In genomic region chr9:65175939-65176871, GRCm38 (mm10) we compare ENCODE assay signal across 11 mouse cellular contexts. TPM values are rescaled to one million over a fixed set of nuclear protein-coding genes. Genes with fewer than 3 reads are reported as not detected.
DNase-seq lines count a peak whose midpoint lies in the region; ATAC-seq and TF ChIP-seq lines count a peak whose summit lies in the region.
"Had no signal": no experiment of that assay in that cellular context is flagged by ENCODE, and none has a peak within 500 bp of the region (broad histone marks: within the 10 kb centered on the region; RNA-seq: fewer than 3 reads in every experiment).

No protein-coding gene starts in this region.

- 21% methylated on average over 9 of the region's 9 CpGs for WGBS in hindbrain, embryonic 11.5 days
- WGBS in midbrain, embryonic 16.5 days = 15% methylated on average over 9 of the region's 9 CpGs

- peaks cover 2% of the 10 kb centered on the region; the same call in 1 of the 2 replicates for H3K36me3 ChIP-seq in hindbrain, embryonic 11.5 days (ENCODE audit: control insufficient read depth, insufficient read depth, low read length)
- H3K36me3 ChIP-seq in midbrain, embryonic 16.5 days (ENCODE audit: control insufficient read depth, insufficient read depth, low read length) = no peaks in the 10 kb centered on the region

- ATAC-seq in hindbrain, embryonic 11.5 days (ENCODE audit: low FRiP score) = peak; percentile 71
- ATAC-seq in midbrain, embryonic 16.5 days = peak; percentile 55
- no peak for ATAC-seq in inflammation-experienced regulatory T-cells, adult 6 months

- H3K9ac ChIP-seq in hindbrain, embryonic 11.5 days (ENCODE audit: low read depth, low read length) = peak overlapping the region; percentile 59
- peak overlapping the region; percentile 46; the same call in 1 of the 2 replicates for H3K9ac ChIP-seq in midbrain, embryonic 16.5 days (ENCODE audit: low read depth, low read length)

- peak overlapping the region; percentile 98 for H3K27ac ChIP-seq in hindbrain, embryonic 11.5 days (ENCODE audit: low read depth, low read length)
- H3K27ac ChIP-seq in midbrain, embryonic 16.5 days (ENCODE audit: low read length) = peak overlapping the region; percentile 79

- DNase-seq in embryo, embryonic 10 days (ENCODE audit: low spot score) = peak; percentile 73
- DNase-seq in embryo, embryonic 9.5 days (ENCODE audit: extremely low spot score) = no peak
- DNase-seq in brain, embryonic 14.5 days (ENCODE audit: low read depth) = peak; percentile 95
- DNase-seq in hindbrain, embryonic 11.5 days (ENCODE audit: low spot score) = peak; percentile 78
- DNase-seq in adrenal gland, adult (ENCODE audit: inconsistent age in 2 of 2, low spot score in 1 of 2) = no peak
- no peak for DNase-seq in spleen, postnatal 14 days (ENCODE audit: low spot score in 2 of 2)
- DNase-seq: heart, postnatal 36 days; lung, adult 18-20 months; right cerebral cortex, postnatal 25 days had no signal

- no peak overlapping the region for H3K4me3 ChIP-seq in hindbrain, embryonic 11.5 days (ENCODE audit: low read depth, low read length)
- no peak overlapping the region for H3K4me3 ChIP-seq in midbrain, embryonic 16.5 days (ENCODE audit: low read depth, low read length)

- TF ChIP-seq POLR2A in brain, embryonic 14.5 days (IDR thresholded peaks at IDR 0.05; ENCODE audit: borderline replicate concordance, extremely low read depth, insufficient read depth, insufficient read length, poor library complexity, severe bottlenecking) = no peak

- H3K27me3 ChIP-seq in hindbrain, embryonic 11.5 days (ENCODE audit: control insufficient read depth, insufficient read depth, low read length) = no peaks in the 10 kb centered on the region
- no peaks in the 10 kb centered on the region for H3K27me3 ChIP-seq in midbrain, embryonic 16.5 days (ENCODE audit: control insufficient read depth, insufficient read depth, low read depth, low read length)

- peaks cover 49% of the 10 kb centered on the region for H3K4me1 ChIP-seq in hindbrain, embryonic 11.5 days (replicated peaks; ENCODE audit: control insufficient read depth, insufficient read depth, low read length)
- H3K4me1 ChIP-seq in midbrain, embryonic 16.5 days (ENCODE audit: control insufficient read depth, insufficient read depth, low read length) = peaks cover 44% of the 10 kb centered on the region

- H3K9me3 ChIP-seq in hindbrain, embryonic 11.5 days (ENCODE audit: control insufficient read depth, low read length) = no peaks in the 10 kb centered on the region
- H3K9me3 ChIP-seq in midbrain, embryonic 16.5 days (replicated peaks; ENCODE audit: control insufficient read depth, low read length, poor library complexity, severe bottlenecking) = no peaks in the 10 kb centered on the region

- peak overlapping the region; percentile 8; the same call in 1 of the 2 replicates for H3K4me2 ChIP-seq in hindbrain, embryonic 11.5 days (replicated peaks; ENCODE audit: low read depth, low read length)
- peak overlapping the region; percentile 1; the same call in 1 of the 2 replicates for H3K4me2 ChIP-seq in midbrain, embryonic 16.5 days (ENCODE audit: low read length)

- TF ChIP-seq CTCF in brain, embryonic 14.5 days (IDR thresholded peaks at IDR 0.05; ENCODE audit: borderline replicate concordance, extremely low read depth, insufficient read depth, insufficient read length) = peak; percentile 55; the same call in 1 of the 2 replicates

RNA-seq across cellular contexts. Expression of gene Parp16, which starts 18.9 kb away (rescaled TPM):
- 5.8 and 6.2 TPM in 2 replicates for polyA plus RNA-seq in brain, embryonic 14.5 days (2012; rRNA removed)
- 4.0 and 6.5 TPM in 2 replicates for polyA plus RNA-seq in hindbrain, embryonic 11.5 days (2014; fragmentation: Nextera tagmentation; extraction: Ambion mirVana)
- 8.5 and 9.0 TPM in 2 replicates for polyA plus RNA-seq in midbrain, embryonic 16.5 days (2015; fragmentation: Nextera tagmentation; extraction: Ambion mirVana)
- polyA plus RNA-seq in inflammation-experienced regulatory T-cells, adult 6 months (2017; shearing (Covaris generic)) = 1 to 10 TPM; 5.4 to 8.0 (median 5.8) TPM

RNA-seq across cellular contexts. Expression of gene Igdcc3, which starts 35.2 kb away (rescaled TPM):
- 15.0 and 19.6 TPM in 2 replicates for polyA plus RNA-seq in brain, embryonic 14.5 days (2012; rRNA removed)
- polyA plus RNA-seq in hindbrain, embryonic 11.5 days (2014; fragmentation: Nextera tagmentation; extraction: Ambion mirVana) = 46.0 and 49.6 TPM in 2 replicates
- 8.7 and 9.1 TPM in 2 replicates for polyA plus RNA-seq in midbrain, embryonic 16.5 days (2015; fragmentation: Nextera tagmentation; extraction: Ambion mirVana)
- polyA plus RNA-seq in inflammation-experienced regulatory T-cells, adult 6 months (2017; shearing (Covaris generic)) = not detected

Comparison
In these comparisons a context has a peak if more than half of its experiments do, and no peak if none do; other contexts are left out.
1. DNase-seq: peak in embryo, embryonic 10 days (single experiment), brain, embryonic 14.5 days (single experiment) and hindbrain, embryonic 11.5 days (single experiment); none in embryo, embryonic 9.5 days (single experiment), adrenal gland, adult (0 of 2) and spleen, postnatal 14 days (0 of 2).